Mouse (Mus musculus) forelimb bud, embryonic 11.5 days (tissue): ENCODE data around the gene Pigv.
A peak's percentile ranks its signal among the peaks of the same experiment; 100 is the strongest.
"Not testable (repeated sequence)": the region's sequence is repeated elsewhere in the genome, so short reads cannot be mapped to it uniquely, and the experiment has no call there.

Source experiments
- DNase-seq: peaks from one replicate; pipeline ENCODE4 v3.0.0-alpha.2; 2012; ENCODE audit warnings: low read depth, low spot score

Pigv gene

GRCm38 (mm10) chr4:133672845-133673647, 599 bp upstream of the Pigv start:
- DNase-seq = no peak

GRCm38 (mm10) chr4:133671184-133671880, 1.1 kb downstream of the Pigv start:
- DNase-seq = peak; percentile 80

- DNase-seq = no peak
Measured at GRCm38 (mm10) chr4:133669652-133670210, 2.7 kb downstream of the Pigv start.

GRCm38 (mm10) chr4:133668537-133668936, 3.9 kb downstream of the Pigv start:
- DNase-seq = no peak

GRCm38 (mm10) chr4:133666199-133666598, 6.2 kb downstream of the Pigv start:
- DNase-seq = no peak

- DNase-seq = no peak
Measured at GRCm38 (mm10) chr4:133665118-133665517, 7.3 kb downstream of the Pigv start.

GRCm38 (mm10) chr4:133662945-133663344, 9.5 kb downstream of the Pigv start:
- no peak for DNase-seq

- DNase-seq = no peak
Measured at GRCm38 (mm10) chr4:133662421-133662820, 10.0 kb downstream of the Pigv start.

- DNase-seq = no peak
Measured at GRCm38 (mm10) chr4:133660193-133661155, 12.0 kb downstream of the Pigv start.

- DNase-seq = peak; percentile 78
Measured at GRCm38 (mm10) chr4:133659497-133660192, 12.8 kb downstream of the Pigv start.

GRCm38 (mm10) chr4:133658729-133659128, 13.7 kb downstream of the Pigv start:
- no peak for DNase-seq

GRCm38 (mm10) chr4:133657829-133658458, 14.5 kb downstream of the Pigv start:
- DNase-seq = no peak

GRCm38 (mm10) chr4:133656997-133657396, 15.4 kb downstream of the Pigv start:
- DNase-seq = no peak

- no peak for DNase-seq
Measured at GRCm38 (mm10) chr4:133656294-133656693, 16.2 kb downstream of the Pigv start.

- DNase-seq = not testable (repeated sequence)
Measured at GRCm38 (mm10) chr4:133654070-133654469, 18.4 kb downstream of the Pigv start.

GRCm38 (mm10) chr4:133652746-133653145, 19.7 kb downstream of the Pigv start:
- no peak for DNase-seq

- DNase-seq = no peak
Measured at GRCm38 (mm10) chr4:133651986-133652385, 20.5 kb downstream of the Pigv start.

GRCm38 (mm10) chr4:133651445-133651844, 21.0 kb downstream of the Pigv start:
- DNase-seq = no peak

GRCm38 (mm10) chr4:133649989-133650699, 22.3 kb downstream of the Pigv start, which contains the start of gene Zdhhc18:
Gene Zdhhc18, minus strand, starts transcription at chr4:133650154.
- peak; percentile 75 for DNase-seq

GRCm38 (mm10) chr4:133649464-133649863, 23.0 kb downstream of the Pigv start:
- not testable (repeated sequence) for DNase-seq
